Mouse (Mus musculus) lung, postnatal 36 days (tissue): ENCODE data around the gene Ankmy1.

Experiments used
- DNase-seq: peaks from one replicate; pipeline ENCODE4 v3.0.0; 2022; ENCODE audit warnings: mixed read lengths

Ankmy1 gene

DNA sequence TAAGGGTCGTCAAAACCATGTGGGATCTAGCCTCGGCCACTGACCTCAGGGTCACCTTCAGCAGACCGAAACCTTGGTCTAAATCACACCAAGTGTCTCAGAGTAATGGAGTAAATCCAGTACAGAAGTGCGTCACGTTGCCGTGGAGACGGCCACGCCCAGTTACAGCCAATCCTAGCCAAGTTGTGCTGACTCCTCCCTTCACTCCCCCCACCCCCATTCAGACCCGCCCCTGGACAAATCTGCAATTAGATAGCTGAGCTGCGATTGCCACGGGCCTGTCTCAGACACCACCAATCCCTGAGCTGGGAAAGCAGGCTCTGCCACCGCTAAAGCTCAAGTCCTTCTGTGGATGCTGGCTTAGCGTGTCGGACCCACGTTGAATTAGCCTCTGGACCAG, at the start of gene Ankmy1:
Gene Ankmy1, minus strand, starts transcription at position 121 of the 400 bp plus-strand sequence.
- DNase-seq = peak; percentile 77

DNA sequence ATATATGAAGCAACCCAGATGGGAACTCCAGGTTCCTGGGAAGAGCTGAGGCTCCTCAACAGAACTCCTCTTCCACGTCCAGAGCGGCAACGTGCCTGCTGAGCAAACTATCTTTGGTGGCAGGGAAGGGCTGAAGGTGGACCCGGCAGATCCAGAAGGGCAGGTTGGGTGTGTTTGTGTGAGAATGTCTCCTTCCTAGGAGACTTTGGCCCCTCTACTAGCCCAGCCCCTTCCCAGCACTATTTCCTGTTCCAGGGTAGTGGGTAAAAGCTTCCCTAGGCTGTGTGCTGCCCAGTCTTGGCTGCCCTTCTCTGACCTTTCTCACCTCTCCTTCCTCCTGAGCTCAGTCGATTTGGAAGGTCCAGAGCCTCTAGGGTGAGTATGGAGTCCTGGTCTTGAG, 47.9 kb upstream of the Ankmy1 start, which contains the start of gene Gpr35:
Gene Gpr35, plus strand, starts transcription at position 259 of the 400 bp plus-strand sequence.
- DNase-seq = no peak

DNA sequence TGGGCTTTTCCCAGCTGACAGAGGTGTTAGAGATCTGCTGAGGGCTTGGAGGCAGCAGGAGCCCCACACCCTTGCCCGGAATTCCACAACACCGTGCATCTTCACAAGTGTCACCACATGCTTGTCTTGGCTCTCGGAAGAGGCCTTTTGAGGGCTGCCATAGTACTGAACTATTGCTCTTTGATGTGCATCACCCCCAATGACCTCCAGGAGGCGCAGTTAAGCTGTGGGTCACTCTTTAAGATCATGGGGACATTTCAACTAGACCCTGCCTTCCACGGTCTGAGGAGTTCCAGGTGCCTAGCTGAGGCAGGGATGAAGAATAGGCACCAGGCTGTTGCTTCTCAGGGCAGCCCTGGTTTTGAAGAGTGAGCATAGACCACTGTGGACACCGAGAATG, 46.7 kb upstream of the Ankmy1 start:
- peak; percentile 46 for DNase-seq

DNA sequence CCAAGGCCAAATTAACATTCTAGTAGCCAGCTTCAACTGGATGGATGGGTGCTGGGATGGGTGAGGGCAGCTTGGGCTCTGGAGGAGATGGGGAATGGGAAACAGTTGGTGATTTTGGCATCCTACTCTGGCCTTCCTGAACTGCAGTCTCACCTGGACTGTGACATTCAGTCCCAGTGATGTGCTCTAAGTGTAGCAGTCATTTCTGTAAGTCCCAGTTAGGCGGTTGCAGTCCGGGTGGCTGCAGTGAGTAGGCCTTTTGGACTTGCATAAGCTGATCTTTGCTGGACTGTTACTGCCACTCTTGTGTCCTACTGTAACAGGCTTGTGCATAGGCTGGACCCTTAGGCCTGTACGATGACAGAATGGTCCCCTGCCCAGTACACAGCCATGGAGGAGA, 45.3 kb upstream of the Ankmy1 start:
- no peak for DNase-seq

DNA sequence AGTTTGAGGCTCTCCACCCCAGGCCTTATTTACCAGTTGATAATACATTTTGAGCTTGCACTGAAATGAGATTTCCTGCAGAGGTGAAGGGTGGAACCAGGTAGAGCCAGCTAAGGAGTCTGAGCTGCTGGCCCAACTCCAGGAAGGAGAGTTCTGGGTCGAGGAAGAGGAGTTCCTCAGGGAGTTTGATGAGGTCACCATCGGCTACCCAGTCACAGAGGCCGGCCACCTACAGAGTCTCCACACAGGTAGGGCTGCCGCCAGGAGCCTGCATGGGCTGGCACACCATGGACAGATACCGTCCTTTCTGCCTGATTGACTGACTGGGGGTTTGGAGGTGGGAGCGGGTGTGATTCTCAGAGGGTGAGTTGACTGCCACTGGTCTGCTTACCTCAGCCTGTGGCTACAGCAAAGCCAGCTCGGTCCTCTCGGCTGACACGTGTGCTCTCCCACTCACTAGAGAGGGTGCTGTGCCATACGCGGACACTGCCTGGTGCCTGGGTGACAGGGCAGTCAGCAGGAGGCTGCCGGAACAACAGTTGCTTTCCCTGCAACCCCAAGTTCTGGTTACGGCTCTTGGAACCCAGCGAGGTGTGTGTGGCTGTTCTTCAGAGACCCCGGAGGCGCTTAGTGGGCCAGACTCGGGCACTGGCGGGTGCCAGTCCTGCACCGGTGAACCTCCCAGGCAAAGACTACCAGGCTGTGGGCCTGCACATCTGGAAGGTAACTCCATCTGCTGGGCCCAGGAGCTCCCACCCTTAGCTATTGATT, 40.7 kb upstream of the Ankmy1 start:
- no peak for DNase-seq

DNA sequence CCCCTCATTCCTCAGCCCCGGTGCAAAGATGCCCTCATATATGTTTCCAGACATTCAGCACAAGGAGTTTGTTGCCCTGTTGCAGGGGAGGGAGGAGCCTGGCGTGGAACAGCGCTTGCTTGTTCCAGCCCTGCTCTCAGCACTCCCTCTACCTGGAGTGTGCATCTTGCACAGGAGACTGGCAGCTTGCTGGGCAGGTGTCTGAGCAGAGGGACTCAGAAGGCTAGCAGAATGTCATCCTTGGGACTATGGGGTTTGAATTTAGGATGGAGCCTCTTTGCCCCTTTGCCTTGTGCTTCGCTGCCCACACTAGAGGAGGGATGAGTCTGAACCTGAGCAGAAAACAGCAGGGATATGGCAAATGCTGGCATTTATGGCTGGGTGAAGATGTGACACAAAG, 37.0 kb upstream of the Ankmy1 start:
- no peak for DNase-seq

DNA sequence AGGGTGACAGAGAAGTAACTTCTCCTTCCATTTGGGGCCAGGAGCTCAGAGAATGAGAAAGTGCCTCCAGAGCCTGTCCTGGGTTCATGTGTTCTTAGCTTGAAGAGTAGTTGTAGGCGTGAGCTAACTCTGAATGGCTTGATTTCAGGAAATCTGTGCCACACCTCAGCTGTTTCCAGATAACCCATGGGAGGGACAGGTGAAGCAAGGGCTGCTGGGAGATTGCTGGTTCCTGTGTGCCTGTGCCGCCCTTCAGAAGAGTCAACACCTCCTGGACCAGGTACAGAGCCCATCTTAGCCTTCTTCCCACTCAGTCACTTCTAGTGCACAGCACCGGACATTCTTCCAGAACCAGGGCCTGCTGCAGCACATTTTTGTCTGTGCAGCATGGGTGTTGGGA, 35.1 kb upstream of the Ankmy1 start:
- no peak for DNase-seq

DNA sequence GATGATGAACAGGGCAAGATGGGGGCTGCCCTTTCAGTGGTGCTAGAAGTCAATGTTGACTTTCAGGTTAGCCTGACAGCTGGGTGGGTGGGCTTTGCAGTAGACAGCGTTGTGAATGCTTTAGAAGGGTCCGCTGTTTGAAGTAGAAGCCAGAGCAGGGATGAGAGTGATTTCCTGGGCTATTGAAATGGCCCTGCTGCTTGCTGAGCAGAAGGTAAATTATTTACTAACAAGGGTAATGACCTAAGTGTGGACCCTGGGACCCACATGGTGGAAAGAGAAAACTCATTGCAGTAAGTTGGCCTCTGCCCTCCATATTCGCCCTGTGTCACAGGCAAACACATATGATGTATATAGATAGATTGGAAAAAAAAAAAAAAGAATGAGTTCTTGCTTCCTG, 33.8 kb upstream of the Ankmy1 start:
- DNase-seq = no peak

DNA sequence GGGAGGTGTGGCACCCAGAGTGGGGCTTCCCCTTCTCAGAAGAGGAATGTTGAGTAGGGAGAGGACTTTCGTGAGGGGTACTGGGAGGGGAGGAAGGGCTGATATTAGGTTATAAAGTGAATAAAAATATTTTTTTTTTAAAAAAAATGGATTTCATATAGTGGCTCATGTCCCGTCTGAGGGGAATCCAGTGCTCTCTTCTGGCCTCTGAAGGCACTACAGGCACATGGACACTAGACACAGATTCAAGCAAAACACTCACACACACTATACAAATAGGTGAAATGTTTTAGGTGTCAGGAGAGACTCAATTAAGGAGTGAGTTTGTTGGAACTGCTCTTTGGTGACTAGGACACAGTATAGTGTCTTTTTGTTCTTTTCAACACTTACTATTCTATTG, 33.3 kb upstream of the Ankmy1 start:
- DNase-seq = no peak

DNA sequence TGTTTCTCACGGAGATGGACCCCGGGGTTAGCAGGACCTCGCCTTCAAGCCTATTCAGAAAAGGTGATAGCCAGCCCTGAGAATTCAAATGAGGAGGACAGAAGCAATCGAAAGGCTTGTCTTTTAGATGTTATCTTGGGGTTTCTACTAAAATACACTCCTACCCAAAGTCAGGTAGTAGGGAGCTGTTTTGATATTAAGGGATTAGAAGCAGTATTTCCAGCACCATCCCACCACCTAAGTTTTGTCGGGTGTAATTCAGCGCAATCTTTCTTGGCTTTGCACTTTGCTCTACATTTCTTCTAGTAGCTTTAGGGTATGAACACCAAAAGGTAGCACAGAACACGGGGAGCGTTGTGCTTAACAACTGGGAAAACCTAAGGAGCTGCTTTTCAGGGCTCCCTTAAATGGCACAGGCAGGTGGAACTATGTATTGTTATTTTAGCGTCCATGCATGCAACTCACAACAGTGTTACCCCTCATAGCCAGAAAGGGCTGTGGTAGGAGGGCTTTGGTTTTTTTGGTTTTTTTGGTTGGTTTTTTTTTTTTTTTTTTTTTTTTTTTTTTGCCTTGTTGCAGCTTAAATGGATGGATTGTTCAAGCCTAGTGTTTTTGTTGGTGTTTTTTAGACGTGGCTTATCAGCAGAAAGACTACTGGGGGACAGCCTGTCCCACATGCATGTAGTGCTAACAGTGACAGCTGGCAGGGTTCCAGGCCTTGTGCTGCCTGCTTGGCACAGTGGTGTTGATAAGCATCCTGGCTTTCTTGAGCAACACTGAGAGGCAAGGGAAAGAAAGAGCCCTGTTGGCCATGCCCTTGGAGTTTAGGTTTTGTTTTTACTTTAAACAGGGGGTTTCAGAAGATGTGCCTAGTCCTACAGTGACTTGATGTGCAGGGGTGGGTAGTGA, 32.6 kb upstream of the Ankmy1 start:
- DNase-seq = peak; percentile 66

DNA sequence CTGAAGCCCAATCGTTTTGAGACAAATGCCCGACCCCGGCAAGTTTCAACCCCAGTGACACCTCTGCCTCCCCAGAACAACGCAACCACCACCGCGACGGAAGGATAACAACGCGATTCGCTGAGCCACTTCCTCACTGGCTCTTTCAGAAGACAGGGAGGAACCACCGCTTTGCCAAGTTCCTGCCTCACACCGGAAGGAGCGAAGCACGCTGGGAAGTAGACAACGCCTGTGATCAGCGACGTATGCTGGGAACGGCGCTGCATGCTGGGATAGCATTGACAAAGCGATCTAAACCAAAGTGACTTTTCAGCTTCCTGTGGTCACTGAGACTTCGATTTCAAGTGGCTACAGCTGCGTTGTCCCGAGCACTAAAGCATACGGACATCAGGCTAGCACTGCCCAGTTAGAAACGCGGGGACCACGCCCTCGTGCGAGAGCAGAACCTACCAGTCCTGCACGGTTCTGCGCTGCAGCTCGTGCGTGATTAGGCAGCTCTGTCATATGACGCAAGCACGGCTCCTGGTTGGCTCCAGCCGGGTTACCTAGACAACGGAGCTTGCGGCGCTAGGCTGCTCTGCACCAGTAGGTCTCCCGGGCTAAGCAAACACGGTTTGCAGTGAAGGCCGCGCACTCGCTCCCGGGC, 31.6 kb upstream of the Ankmy1 start, which contains the start of gene Capn10:
Gene Capn10, plus strand, starts transcription at position 195 of the 646 bp plus-strand sequence.
- DNase-seq = peak; percentile 97

DNA sequence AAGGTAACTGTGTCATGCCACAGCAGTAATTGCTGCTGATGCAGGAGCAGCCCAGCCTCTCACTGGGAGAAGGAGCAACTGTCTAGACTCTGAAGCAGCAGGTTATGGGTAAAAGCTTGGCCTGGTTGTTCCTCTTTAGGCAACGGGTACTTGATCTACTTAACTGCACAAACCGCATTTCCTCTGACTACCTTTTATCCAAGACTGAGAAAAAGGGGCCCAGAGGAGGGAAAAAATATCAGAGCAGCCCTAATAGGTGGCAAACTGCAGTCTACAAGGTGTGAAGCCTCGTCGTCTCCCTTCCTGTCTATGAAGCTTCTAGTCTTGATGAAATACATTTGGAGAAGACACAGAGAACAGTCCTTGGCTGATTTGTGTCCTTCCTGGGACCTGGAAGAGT, 30.9 kb upstream of the Ankmy1 start:
- no peak for DNase-seq

DNA sequence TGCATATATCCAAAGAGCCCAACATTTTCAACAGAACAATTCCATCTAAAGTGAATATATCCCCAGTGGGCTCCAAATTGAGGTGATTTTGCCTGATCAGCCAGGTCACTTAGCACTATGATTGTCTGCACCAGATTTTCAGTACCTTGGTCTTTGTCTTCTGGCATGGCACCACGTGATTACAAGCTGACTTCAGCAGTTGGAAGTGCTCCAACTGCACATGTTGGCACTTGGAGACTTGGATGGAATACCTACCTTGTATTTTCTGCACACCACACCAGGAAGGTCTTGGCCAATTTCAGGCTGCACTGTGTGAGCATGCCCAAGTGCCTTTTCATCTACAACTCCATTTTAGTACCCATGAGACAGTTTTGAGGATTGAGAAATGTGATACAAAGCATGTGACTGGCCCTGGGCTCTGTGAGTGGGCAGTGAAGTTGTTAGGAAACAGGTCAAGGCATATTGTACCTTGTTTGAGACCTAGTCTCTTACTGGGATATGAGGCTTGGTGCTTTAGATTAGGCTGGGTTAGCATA, 27.5 kb upstream of the Ankmy1 start:
- DNase-seq = no peak

DNA sequence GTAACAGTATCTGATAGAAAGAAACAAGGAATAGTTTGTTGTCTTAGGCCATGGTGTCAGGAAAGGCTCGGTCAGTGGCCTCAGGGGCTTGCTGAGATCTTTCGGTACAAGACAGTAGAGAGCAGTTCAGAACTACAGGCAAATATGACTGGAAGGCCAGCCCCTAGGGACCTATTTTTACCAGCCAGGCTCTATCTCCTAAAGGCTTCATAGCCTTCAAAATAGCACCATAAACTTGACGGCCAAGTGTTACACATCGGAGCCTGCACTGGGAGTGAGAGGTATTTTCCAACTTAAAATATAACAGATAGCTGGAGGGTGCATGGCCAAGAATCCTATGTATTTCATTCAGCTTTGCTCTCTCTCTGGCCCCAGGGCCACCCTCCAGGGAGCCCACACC, 18.8 kb upstream of the Ankmy1 start:
- no peak for DNase-seq

DNA sequence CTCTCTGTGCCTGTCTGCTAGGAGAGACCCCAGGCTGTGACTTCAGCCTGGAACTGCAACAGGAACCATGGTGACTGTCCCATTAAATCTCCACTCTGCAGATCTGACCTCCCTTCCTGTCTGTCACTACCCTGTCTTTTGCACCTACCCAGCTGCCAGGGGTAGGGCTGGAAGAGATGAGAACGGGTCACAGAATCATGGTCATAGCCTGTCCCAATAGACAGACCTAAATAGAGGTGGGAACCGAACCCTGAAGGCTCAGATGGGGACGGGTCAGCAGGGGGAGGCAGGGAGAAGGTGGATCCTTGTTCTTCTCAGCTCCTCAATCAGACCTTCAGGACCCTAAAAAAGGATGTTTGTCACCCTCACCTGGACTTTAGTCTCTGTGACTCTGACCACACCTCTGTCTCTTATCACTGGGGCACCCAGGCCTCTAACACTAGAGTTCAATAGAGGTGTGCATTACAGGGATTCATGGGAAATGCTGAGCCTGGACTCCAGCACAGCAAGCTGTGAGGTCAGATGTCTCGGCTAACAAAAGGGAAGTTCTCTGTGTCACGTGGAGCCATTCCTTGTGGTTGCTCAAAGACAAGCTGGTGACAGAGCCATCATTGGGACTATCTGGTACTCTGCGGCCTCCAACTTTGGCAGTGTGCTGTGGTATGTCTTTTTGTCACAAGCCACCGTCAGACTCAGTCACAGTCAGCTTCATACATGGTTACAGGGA, 17.9 kb upstream of the Ankmy1 start:
- DNase-seq = peak; percentile 42

DNA sequence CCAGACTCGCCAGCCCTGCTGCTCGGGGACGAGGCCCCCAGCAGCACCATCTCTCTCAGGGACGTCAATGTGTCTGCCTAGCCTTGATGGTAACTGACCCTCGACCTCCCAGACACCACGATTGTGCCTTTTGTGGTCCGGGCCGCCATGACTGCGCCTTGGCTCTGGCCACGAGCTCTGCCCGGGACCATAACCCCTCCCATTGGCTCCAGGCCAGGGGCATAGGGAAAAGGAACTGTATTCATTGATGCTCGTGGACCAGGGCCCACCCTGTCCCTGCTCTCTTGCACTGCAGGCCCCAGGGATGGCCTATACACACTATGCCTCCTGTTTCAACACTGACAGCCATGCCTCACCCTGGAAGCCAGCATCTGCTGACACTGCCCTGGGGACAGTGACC, 17.1 kb upstream of the Ankmy1 start:
- no peak for DNase-seq

DNA sequence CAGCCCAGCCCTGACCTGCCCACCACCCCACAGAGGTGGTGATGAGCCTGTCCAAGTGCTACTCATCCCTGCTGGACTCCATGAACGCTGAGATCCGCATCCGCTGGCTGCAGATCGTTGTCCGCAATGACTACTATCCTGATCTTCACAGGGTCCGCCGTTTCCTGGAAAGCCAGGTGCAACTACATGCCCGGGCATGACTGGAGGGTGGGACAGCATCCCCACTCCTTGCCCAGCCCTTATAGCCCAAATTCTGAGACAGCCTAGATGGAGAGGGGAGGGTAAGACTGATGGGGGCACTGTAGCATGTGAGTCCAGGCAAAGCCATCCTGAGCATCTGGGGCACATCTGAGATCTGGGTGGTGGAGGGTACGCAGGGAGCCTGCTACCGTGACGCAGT, 16.4 kb upstream of the Ankmy1 start:
- no peak for DNase-seq

DNA sequence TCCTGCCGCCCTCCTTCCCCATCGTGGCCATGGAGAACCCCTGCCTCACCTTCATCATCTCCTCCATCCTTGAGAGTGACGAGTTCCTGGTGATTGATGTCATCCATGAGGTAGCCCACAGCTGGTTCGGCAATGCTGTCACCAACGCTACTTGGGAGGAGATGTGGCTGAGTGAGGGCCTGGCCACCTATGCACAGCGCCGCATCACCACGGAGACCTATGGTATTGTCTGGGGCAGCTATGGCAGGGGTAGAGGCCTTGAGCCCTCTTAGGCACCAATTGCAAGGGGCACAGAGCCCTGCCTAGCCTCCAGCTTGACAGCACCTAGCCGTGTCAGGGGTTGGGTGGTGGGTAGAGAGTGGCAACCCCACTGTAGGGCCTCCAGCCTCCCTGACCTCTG, 14.0 kb upstream of the Ankmy1 start:
- no peak for DNase-seq

DNA sequence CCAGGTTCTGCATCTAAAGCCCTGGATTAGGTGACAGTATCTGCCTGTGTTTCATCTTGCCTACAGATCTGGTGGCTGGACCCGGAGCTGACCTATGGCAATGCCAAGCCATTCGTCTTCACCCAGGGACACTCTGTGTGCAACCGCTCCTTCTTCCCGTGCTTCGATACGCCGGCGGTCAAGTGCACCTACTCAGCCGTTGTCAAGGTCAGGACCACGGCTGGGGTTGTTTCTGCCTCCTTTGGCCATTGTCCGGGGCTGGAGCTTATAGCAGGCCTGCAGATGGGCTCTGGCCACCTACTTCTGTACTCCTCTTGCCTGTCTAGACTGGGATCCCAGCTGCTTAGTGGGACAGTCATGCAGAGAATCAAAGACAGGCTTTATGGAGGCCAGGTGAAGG, 12.3 kb upstream of the Ankmy1 start:
- DNase-seq = no peak

DNA sequence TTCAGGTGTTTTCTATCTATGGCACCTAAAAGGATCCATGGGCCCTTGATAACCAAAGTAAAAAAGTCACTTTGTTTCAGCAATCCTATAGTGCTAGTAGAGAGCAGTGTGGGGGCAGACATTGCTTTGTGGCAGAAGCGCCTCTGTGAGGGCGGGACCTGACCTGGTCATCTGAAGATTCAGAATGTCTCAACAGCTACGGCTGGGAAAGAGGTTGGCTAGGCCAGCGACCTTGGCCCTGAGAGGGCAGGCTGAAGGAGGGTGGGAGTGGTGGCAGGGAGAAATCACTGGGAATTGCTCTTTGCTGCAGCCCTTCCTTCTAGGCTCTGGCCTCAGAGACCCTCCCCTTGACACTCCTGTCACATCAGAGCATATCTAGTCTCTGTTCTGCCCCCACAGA, 11.5 kb upstream of the Ankmy1 start:
- no peak for DNase-seq

DNA sequence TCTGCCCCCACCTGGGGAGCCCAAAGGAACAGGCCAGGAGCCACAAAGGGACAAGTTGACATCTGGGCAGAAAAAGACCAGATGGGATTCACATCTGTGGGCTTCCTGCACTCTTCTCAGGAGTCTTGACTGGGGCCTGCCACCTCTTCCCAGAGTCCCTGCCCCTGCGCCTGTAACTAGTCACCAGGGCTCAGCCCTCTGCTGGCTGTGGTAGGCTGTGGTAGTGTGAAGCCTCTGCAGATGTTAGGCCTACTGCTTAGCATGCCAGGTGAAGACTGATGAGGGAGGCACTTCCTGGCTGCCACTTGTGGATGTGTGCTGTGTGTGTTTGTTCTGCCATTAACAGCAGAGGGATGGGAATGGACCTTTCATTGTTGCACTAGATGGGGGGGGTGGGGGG, 9.6 kb upstream of the Ankmy1 start:
- DNase-seq = no peak

DNA sequence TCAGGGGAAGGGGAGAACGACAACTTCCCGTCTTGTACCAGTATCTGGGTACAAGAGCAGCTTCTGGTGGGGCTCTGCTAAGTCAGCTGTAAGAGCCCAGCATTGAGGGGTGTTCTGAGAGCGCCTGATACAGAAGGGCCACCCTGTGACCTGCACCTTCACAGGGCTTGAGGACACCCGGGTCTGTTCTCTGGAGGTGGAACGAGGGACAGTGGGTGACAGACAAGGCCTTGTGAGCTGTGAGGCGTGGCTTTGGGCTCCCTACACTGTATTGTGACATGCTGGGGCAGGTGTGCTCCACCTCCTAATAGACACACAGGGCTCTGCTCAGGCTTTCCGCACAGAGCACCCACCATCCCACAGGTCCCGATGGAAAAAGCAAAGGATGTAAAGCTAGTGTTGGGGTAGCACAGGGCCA, 9.0 kb upstream of the Ankmy1 start:
- DNase-seq = peak; percentile 34
